Mouse (Mus musculus) T-cell, adult 2 months (primary cell): ENCODE measurements at regions not wholly inside any gene's neighbourhood (a gene's known extent, or its start where the extent isn't known, plus 50 kb on each side); places are given as distances from the start of the nearest gene placed in this dataset.
"Not testable (repeated sequence)": the region's sequence is repeated elsewhere in the genome, so short reads cannot be mapped to it uniquely, and the experiment has no call there.

ENCODE experiments used
- DNase-seq: peaks from one replicate; pipeline ENCODE4 v3.0.0; 2022; ENCODE audit warnings: low spot score

DNA sequence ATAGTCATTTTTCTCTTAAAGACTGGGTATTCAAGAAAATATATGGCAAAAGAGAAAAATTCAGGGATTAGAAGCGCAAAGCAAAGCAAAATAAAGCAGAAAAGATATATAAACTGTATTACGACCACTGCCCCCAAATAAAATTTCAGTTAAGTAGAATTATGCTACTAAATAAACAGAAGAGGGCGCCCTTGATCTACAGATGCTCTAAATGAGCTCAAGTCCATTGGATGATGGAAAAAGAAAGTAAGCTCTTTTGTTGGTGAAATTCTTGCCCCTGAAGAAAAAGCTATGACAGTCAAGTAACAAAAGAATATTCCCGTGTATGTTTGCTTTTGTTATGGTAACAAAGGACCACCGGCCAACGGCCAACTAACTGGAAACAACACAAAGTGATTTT is 165.5 kb upstream of the Stk26 start:
- peak; percentile 7 for DNase-seq

DNA sequence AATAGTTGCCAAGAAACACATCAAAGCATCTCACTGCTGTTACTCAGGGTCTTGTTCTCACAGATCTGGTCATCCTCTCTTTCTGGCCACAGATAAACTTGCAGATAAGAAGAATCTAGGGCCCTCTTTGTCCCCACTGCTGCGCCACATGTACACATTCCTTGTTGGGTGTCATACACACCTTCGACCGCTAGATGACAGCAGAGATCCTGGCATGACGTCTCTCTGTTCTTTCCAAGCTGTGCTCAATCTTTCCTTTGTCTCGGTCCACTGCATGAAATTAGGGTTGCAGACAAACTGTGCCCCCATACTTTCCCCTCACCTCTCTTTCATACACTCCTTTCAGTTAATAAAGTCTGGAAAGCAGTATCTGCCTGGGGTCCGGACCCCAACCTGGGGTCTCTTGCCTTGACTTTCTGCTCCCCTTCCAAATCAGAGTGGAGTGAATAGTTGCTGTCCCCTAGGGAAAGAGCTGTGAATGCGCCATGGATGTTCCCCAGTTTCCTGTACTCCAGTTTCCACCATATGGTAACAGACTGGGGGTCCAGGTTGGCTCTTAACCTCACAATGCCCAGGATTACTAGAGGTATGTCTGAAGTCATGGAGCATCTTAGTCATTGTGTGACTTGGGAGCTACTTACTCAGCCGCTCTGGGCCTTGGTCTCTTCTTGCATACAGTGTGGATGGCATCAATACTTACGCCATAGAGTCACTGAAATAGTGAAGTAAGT is 182.8 kb upstream of the Stk26 start:
- peak; percentile 20 for DNase-seq

DNA sequence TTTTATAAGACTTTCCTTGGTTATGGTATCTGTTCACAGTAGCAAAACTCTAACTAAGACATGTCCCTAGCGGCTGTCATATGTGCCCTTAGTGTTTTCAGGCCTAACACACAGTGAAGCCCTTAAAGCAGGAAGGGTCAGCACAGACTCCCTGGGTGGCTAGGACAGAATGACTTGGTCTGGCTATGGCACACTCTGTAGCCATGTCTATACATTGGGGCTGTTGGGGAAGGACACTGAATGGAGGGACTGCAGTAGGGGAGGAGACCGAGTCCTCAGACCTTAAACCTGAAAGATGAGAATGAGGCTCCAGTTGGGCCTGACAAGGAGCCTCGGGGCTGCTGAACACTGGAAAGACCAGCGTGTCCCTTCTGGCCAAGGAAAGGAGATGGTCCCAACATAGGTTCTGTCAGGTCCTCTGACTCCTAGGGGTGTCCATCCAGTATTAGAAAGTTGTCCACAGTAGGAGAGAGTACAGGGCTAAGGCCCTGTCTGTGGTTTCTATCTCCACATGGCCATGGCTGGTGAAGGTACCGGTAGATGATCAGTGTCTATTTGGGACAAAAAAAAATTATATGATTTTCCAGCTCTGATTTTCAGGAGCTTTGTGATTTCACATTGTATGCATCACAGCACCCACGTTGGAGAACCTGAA is 183.5 kb upstream of the Stk26 start:
- DNase-seq, result no peak

DNA sequence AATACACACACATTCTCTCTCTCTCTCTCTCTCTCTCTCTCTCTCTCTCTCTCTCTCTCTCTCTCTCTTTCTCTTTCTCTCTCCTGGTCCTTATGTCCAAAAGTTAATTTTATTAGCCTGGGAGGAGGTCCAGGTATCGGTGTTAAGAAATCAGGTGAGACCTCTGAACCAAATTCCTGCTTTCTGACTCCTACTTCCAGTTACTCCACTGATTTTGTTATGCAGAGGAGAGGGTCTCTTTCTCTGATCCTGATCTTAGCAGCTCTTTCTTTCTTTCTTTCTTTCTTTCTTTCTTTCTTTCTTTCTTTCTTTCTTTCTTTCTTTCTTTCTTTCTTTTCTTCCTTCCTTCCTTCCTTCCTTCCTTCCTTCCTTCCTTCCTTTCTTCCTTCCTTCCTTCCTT is 185.5 kb upstream of the Stk26 start:
- DNase-seq, result not testable (repeated sequence)

DNA sequence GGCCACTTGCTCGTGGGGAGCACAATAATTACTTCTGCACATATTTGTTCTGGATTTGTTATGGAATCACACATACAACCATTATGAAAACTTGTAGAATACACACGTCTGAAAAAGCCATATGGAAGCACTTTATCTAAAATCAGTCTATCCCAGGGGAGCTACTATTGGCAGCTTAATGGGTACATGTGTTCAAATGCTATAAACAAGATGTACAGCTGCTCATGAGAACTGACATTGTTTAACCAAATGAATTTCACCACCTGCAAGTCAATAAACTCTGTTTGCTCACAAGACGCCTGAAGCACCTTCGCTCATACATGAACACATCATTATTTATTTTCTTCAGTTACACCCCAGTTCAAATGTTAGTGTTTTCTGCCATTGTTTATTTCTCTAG is 199.5 kb upstream of the Stk26 start:
- DNase-seq, result no peak

DNA sequence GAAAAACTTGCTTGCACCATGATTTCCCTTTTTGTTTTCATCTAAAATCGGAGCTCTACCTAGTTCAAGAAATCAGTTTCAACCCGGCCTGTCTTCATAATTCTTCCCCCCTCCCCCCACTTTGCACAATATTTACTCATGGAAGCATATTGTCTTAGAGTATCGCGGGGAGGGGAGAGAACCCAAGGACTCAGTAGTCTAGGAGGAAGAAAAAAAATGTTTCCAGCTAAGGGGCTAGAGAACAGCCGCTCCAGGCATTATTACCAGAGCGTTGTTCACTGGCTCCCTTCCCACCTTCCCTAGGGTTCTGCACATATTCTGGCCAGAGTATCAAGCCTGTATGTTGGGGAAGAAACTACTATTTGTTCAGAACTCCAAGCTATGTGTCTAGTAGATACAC is 205.2 kb upstream of the Stk26 start:
- no peak for DNase-seq

DNA sequence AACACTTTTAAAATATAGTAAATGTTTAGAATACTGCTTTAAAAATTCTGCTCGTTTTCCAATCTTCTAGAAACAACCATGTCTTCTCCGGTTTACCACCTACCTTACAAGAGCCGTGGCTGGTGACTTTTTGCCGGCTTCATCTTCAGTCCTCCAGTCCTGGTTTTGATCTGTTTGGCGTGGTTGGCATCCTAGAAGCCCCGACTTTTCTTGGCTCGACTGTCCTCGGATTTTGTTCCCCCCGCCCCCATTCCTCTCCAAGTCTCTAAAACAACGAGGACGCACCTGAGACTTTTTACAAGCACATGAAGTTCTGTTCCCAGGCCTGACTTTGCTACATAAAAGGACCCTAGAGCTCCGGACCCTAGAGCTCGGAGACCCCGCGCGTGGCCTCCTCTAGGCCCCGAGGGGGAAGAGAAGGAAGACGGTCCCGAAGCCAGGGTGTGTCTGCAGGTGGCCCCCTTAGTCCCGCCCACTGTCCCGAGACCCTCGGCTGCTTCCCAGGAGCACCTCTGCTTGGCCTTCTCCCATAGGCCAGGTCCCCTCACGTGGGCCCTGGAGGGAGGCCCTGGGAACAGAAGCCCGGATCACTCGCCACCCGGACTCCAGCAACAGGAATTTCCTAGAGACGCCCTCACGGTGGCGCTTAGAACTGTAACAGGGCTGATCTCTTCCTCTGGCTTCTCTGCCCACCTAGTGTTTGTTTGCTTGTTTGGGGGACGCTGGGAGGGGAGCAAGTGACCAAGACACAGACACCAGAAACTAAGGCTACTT is 205.8 kb upstream of the Stk26 start:
- peak; percentile 18 for DNase-seq

DNA sequence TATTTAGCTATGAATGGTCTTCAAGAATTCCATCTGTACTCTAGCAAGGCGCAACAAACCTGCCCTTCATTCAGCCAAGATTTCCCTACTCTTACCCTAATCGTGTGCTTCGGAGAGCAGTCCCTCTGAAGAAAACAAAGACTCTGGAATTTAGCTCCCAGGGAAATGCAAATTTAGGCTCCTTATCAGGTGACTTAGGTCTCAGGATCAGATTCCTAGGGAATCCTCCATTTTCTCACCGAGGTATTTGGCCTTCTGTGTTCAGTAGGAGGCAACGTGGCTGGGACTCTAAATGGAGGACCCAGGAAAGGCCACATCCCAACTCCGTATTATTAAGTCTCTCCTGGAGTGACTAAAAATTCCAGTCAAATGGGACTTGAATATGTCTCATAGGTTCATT is 204.2 kb upstream of the Olfr1324 start:
- no peak for DNase-seq

DNA sequence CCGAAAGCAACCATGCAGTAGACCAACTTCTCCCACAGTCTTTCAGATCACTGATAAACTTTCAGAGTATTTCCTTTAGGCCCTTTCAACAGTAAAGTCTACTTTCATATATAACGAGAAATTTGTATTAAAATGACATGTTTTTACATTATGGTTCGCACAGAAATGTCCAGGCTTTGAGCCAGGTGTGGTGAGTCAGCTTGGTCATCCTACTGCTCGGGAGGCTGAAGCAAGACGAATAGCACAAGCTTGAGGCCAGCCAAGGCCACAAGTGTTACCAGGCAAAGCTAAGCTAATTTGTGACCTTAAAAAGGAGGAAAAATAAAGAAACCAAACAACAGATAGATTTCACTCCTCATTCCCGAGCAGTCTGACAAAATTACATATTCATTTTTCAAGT is 197.0 kb upstream of the Olfr1324 start:
- DNase-seq, result no peak

DNA sequence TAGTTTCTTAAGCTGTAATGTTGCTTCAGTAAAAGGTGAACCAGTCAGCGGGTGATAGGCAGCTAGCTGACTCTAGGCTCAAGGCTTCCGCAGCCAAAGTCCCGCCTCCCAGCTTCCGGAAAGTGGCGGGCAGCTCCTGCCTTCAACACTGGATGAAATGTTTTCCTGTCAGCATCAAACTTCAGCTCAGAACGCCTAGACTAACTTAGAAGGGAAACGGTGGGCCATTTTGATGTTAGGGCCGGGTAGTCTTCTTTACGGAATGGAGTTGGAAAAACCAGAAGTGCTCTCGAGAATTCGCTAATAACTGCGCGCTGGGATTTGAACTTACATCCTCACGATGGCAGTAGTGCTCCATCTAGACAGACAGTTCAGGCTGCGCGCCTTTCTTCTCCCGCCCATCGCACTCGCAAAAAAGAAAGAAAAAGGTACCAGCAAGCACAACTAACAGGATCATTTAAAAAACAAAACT is 194.7 kb upstream of the Olfr1324 start:
- DNase-seq, result no peak

DNA sequence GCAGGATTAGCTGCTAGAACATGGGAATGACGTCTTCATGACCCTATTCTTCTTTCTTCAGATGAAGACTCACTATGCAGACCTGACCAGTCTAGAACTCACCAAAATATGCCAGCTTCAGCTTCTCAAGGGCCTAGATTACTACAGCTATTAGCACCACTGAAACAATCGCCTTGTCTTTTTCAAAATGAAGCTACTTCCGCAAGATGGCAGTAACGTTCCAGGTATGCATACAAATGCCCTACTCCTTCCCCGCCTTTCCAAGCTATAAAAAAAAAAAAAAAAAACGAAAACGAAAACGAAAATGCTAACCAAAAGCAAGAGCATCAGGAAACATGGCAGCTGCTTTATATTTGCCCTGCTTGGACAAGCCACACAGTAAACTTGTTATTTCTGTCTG is 192.6 kb upstream of the Olfr1324 start:
- DNase-seq, result no peak

DNA sequence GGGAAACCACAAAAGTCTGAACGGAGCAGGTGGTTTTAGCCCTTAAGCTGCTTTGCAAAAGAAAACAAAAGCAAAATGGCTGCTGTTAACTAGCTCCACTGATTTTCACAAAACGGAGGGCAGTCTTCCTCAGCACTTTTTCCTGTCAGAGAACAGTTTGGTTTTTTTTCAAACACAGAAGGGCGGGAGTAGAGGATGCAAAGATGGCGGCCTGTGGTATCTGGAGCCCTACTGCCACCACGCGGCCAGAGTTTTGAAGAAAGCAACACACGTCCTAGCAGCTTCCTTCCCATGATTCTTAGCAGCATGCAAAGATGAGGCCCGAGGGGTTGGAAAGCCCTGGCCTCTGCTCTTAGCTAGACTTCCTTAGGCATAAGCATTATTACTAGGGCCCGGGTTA is 191.6 kb upstream of the Olfr1324 start:
- no peak for DNase-seq

DNA sequence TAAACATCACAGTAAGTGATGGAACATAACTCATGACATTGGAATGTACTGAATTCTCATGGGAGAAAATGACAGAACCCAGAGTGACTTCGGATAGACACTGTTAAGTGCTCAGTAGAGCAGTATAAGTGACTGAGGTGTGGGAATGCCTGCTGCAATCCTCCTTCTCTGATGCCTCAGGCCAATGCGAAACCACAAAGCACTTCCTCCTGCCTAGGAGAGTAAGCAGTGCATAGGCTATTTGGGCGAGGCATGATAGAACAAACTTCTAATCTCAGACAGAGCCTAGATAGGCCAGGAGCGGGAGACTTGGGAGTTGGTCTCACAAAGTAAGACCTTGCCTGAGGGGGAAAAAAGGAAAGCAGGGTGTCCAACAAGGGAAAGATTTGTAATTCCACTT is 190.6 kb upstream of the Olfr1324 start:
- DNase-seq, result no peak

DNA sequence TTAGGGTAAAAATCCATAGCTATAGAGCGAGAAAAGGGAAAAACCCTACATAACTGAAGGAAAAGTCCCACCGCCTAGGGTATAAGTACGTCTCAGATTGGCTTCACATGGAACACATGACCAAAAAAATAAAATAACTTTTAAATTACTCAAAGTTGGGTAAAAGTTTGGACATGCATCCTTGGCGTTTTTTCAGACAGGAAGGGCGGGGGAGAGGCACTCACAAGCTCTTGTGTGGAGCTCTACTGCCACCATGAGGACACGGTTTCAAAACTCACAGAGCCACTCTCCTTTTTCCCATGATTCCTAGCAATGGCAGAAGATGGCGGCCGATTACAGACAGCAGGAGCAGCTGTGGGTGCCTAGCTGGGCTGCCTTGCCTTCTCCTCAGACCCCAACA is 188.6 kb upstream of the Olfr1324 start:
- not testable (repeated sequence) for DNase-seq

DNA sequence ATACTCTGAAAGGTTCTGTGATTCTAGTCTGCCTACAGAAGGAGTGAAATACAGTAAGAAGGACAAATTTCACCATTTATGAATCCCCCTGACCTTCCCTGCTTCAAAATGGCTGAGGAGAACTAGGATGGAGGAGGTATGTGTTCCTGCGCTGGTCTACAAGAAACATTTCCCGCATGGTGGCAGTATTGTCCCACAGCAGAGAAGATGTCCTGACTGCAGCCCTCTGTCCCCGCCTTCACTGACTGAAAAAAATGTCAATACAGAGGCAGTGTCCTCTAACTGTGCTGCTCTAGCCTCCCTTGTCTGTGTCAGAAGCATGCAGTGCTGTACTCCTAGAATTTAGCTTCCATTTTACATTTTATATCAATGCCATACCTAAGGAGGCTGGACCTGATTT is 186.6 kb upstream of the Olfr1324 start:
- not testable (repeated sequence) for DNase-seq

DNA sequence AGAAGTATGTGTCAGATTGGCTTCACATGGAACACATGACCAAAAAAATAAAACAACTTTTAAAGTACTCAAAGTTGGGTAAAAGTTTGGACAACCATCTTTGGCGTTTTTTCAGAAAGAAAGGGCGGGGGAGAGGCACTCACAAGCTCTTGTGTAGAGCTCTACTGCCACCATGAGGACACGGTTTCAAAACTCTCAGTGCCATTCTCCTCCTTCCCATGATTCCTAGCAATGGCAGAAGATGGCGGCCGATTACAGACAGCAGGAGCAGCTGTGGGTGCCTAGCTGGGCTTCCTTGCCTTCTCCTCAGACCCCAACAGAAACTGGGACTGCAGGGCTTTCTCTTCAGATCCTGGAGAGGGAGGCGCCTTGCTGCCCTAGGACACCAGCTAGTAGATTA is 186.1 kb upstream of the Olfr1324 start:
- DNase-seq, result not testable (repeated sequence)

DNA sequence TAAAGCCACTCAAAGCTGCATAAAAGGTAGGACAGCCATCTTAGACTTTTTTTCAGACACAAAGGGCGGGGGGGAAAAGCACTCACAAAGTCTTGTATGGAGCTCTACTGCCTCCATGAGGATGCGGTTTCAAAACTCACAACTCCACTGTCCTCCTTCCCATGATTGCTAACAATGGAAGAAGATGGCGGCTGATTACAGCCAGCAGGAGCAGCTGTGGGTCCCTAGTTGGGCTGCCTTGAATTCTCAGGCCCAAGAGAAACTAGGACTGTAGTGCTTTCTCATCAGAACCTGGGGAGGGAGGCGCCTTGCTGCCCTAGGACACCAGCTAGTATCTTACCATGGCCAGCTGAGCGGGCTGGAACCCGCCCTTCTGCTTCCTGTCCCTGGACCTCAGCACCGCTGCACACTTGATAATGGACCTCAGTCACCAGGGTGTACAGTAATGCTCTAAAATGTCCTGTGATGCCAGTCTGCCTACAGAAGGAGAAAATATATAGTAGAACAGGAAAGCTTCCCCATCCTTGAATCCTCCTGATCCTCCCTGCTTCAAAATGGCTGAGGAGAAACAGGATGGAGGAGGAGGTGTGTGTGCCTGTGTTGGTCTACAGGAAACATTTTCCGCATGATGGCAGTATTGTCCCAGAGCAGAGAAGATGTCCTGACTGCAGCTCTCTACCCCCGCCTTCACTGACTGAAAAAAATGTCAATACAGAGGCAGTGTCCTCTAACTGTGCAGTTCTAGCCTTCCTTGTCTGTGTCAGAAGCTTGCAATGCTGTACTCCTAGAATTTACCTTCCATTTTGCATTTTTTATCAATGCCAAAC is 183.7 kb upstream of the Olfr1324 start:
- DNase-seq, result no peak

DNA sequence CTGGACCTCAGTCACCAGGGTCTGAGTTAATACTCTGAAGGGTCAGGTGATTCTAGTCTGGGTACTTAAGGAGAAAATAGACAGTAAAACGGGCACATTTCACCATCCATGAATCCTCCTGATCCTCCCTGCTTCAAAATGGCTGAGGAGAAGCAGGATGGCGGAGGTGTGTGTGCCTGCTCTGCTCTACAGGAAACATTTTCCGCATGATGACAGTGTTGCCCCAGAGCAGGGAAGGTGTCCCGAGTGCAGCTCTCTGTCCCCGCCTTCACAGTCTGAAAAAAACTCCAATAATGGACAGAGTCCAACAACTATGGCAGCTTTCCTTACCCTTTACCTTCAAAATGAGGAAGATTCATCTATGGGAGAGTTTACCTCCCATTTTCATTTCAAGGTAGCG is 179.8 kb upstream of the Olfr1324 start:
- DNase-seq, result not testable (repeated sequence)

DNA sequence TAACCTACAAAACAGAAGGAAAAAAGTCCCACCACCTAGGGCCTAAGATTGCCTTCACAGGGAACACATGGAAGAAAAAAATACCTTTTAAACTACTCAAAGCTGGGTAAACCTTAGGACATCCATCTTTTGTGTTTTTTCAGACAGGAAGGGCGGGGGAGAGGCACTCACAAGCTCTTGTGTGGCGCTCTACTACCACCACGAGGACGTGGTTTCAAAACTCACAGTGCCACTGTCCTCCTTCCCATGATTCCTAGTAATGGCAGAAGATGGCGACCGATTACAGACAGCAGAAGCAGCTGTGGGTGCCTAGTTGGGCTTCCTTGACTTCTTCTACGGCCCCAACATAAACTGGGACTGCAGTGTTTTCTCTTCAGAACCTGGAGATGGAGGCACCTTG is 179.3 kb upstream of the Olfr1324 start:
- peak; percentile 71 for DNase-seq

DNA sequence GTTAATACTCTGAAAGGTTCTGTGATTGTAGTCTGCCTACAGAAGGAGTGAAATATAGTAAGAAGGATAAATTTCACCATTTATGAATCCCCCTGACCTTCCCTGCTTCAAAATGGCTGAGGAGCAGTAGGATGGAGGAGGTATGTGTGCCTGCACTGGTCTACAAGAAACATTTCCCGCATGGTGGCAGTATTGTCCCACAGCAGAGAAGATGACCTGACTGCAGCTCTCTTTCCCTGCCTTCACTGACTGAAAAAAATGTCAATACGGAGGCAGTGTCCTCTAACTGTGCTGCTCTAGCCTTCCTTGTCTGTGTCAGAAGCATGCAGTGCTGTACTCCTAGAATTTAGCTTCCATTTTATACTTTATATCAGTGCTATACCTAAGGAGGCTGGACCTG is 177.2 kb upstream of the Olfr1324 start:
- not testable (repeated sequence) for DNase-seq

DNA sequence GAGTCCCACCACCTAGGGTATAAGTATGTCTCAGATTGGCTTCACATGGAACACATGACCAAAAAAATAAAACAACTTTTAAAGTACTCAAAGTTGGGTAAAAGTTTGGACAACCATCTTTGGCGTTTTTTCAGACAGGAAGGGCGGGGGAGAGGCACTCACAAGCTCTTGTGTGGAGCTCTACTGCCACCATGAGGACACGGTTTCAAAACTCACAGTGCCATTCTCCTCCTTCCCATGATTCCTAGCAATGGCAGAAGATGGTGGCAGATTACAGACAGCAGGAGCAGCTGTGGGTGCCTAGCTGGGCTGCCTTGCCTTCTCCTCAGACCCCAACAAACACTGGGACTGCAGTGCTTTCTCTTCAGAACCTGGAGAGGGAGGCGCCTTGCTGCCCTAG is 176.7 kb upstream of the Olfr1324 start:
- DNase-seq, result peak; percentile 49

DNA sequence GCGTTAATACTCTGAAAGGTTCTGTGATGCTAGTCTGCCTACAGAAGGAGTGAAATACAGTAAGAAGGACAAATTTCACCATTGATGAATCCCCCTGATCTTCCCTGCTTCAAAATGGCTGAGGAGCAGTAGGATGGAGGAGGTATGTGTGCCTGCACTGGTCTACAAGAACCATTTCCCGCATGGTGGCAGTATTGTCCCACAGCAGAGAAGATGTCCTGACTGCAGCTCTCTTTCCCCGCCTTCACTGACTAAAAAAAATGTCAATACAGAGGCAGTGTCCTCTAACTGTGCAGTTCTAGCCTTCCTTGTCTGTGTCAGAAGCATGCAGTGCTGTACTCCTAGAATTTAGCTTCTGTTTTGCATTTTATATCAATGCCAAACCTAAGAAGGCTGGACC is 174.6 kb upstream of the Olfr1324 start:
- DNase-seq, result not testable (repeated sequence)
